Mouse (Mus musculus) layer of hippocampus, adult 9-11 months (tissue): ENCODE measurements around the gene Mpped2.

Source experiments
- DNase-seq: peaks from one replicate; pipeline ENCODE4 v3.0.0; 2022

Gene Mpped2

GRCm38 (mm10) chr2:106692783-106693701 lies at the start of gene Mpped2:
TSS of gene Mpped2 (plus strand) at chr2:106693269.
- peak; percentile 41 for DNase-seq

GRCm38 (mm10) chr2:106644782-106645181 lies 48.3 kb upstream of the Mpped2 start:
- no peak for DNase-seq

DNA sequence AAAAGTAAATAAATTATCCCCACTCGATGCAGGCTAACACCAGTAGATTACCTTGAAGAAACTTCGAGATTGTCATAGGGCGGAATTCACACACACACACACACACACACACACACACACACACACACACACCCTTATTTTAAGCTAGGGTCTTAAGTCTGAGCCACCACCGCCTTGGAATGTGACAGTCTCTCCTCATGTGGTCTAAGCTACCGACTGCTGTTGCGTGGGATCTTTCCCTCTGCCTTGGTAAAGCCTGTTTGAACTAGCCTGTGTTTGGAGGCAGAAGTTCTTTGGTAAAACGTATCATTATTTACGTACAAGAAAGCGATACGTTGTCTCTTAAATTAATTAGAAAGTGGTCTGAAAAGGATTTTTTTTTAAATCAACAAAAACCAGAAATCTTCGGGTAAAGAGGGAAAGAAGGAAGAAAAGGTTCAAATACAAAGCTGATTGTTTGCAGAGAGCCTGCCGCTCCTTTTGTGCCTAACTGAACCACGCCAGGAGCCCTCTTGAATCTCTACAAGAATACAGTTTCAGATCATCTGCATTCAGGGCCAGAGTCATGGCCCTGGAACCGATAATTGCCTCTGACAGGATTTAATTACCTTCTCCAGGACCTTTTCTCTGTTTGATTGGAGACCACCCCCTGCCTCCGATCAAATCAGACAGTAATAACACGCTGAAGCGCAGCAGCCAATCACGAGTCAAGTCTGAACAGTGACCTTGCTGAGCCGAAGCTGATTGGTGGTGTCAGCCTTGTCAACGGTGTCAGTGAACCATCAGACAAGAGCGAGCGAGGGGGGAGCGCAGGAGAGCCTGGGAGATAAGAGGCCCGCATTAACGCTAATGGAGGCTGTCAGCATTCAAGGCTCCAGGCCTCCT lies 43.1 kb upstream of the Mpped2 start:
- peak; percentile 95 for DNase-seq

DNA sequence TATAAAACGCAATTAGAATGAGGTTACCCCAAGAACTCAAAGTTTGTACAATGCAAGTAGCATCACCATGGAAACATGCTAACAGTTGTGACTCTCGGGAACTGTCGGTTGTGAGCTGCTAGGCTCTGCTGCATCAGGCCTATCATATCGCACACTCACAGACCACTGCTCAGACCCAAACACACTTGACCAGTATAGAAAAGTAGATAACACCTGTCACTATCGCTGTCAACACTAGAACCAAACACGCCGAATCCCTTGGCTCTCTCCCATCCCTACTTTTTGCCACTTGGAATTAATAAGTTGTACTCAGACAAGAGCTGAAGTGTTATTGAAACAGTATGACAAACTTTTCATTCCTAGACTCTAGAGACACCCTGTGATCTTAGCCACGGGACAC lies 40.9 kb upstream of the Mpped2 start:
- DNase-seq = no peak

DNA sequence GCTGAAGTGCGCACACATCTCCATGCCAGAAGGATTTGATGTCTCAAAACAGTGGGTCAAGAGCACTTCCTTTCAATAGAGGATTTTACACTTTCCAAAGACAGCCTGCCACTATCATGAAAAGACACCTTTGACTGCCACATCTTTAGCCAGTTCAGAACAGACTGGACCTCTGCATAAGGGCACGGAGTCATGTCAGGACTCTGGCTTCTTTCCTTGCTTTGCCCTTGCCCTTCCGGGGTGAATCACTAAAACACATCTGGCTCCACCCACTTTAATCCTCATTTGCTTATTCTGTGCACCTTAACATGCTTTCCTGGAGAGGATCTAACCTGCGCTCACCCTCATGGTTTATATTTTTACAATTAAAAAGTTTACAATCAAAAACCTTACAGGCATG lies 40.3 kb upstream of the Mpped2 start:
- DNase-seq = no peak

- DNase-seq = no peak
Observed at GRCm38 (mm10) chr2:106653261-106653660, 39.8 kb upstream of the Mpped2 start.

DNA sequence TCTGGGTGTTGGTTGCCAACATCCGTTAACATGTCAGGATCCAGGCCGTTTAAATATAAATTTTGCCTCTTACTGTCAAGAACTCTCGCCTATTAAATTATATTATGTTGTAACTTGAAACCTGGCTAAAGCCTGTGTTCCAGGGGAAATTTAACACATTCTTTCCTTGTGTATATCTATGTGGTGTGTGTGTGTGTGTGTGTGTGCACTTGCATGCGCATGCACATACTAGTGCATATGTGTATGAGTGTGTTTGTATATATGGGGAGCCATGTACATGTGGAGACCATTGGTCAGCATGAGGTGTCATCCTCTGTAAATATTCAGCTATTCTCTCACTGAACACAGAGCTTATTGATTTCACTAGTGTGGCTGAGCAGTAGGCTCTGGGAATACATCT lies 37.8 kb upstream of the Mpped2 start:
- no peak for DNase-seq

DNA sequence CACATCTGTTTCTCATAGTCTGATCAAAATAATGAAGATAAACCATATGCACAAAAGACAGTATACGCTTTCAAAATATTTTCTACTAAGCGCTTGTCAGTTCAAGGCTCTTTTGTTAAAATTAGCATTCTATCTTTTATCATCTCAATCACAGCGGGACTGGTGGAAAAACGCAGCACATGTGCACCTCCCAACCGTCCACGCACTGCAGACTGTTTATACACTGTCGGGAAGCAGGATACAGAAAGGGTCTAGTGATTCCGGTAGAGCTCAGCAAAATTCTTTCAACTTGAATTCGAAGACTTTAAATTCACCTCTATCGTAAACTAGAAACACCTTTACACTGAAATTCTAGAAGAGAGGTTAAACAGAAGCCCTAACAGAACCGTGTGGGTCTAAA lies 27.8 kb upstream of the Mpped2 start:
- no peak for DNase-seq

DNA sequence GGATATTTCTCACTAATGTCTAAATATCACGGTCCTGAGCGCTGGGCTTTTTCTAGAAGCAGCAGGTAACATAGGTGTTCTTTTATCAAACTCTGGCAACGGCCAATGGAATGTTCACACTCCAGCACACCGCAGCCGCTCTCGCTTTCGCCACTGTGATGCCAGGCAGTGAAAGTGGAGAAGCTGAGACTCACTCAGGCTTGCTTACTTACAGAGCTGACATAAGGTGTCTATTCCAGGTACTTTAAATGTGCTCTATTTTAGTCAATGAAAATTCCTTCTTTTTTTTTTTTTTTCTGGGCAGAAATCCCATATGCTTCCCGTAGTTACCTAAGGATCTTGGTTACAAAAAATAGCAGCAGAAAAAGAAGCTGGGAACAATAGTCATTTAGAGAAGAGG lies 18.8 kb upstream of the Mpped2 start:
- DNase-seq = no peak

GRCm38 (mm10) chr2:106677449-106677848 lies 15.6 kb upstream of the Mpped2 start:
- no peak for DNase-seq

- DNase-seq = no peak
Observed at GRCm38 (mm10) chr2:106679720-106680455, 13.2 kb upstream of the Mpped2 start.

DNA sequence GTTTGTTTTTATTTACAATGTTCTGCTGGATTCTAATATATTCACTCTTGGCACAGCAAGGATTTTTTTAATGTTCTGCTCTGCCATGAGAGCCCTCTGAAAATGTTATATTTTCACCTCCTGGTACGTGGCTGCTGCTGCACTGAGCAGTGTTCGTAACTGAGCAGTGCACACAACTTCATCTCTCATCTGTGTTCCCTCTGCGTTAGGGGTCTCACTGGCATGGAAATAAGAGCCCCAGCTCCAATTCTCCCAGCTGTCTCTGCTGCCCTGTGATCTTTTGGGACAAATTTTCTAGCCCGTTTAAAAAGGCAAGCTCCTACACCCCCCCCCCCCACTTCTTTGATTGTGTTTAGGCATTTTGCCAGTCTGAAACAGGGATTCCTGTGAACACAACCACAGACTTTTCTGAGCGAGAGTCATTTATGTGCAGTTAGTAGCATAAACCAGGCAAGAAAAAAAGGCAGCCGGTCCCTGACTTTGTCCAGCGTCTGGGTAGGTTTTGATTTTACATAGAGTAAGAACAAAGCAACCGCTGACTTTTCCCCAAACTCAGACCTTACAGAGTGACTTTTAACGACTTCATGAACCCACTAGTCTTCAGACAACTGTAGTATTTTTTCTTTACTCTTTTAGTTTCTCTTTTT lies 9.8 kb upstream of the Mpped2 start:
- no peak for DNase-seq

- no peak for DNase-seq
Observed at GRCm38 (mm10) chr2:106683832-106684231, 9.2 kb upstream of the Mpped2 start.

DNA sequence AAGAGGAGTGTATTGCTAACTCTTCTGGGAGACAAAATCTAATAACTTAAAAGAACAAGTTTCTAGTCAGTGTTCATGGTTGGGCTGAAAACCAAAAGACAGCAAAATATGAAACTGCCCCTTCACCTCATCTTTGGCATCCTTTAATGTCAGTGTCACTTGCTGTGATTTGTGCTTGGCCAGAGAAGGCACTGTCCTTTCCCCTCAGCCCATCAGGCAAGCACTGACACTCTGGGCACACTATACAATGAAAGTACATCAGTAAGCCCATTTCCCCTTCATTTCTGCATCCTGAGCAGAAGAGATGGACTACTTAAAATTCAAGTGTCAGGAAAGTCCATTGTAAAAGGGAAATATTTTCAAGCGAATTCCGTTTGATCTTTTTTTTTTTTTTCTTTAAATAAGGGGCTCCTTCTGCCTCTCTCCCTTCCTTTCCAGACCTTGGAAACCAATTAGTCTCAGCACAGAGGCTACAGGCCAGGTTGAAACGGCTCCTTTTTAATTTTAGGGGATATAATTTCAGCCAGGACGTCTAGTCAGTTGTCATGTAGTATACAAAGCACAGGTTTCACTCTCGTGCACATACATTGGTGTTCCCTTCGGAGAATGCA lies 1.2 kb upstream of the Mpped2 start:
- no peak for DNase-seq

GRCm38 (mm10) chr2:106692405-106692782 lies 675 bp upstream of the Mpped2 start:
- DNase-seq = no peak

DNA sequence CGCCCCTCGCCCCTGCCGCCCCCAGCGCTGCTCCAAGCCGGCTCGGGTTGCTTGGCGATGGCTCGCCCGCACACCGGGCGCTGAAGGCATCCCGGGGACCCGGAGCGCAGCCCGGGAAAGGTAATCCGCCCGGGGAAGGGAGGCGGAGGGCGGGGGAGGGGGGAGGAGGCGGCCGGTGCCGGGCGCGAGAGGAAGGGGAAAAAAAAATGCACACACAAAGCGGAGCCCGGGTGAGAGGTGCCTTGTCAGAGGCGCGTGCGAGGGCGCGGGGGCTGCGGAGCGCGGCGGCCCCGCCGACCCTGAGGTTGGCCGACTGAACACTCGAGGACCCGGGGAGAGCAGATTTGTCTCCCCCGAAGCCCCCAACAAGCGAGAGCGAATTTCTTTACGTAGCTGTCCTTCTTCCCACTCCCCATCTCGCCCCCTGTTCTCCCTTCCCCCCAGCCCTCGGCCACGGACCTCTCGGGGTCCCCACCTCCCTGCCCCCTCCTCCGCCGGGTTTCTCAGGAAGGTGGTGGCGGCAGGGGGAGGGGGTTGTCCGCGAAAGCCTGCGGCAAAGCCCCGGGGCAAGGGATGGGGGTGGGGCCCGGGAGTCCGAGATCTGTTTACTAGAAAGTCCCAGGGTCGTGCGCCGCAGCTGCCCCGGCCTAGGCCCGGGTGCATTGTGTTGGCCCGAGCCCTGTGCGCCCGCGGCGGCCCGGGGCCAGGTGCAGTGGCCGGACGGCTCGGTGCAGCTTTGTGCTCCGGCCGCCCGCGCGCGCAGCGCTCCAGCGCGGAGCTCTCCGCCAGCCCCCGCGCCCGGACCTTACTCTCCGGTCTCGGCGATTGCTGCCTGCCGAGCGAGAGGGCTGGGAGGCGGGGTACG lies 865 bp downstream of the Mpped2 start:
- DNase-seq = no peak

DNA sequence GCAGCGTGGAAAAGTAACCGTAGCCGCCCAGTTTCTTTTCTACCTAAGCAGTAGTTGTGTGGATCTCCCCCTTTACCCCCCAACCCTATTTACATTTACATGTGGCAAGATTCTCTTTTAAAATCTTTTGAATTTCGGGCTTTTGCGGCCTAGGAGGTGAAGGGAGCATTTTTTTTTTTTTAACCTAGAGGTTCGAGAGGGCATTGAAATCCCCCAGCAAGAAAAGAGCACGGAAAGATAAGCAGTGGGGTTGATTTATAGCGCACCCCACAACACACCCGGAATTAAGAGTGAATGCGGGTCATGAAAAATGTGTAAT lies 1.5 kb downstream of the Mpped2 start:
- DNase-seq = no peak

DNA sequence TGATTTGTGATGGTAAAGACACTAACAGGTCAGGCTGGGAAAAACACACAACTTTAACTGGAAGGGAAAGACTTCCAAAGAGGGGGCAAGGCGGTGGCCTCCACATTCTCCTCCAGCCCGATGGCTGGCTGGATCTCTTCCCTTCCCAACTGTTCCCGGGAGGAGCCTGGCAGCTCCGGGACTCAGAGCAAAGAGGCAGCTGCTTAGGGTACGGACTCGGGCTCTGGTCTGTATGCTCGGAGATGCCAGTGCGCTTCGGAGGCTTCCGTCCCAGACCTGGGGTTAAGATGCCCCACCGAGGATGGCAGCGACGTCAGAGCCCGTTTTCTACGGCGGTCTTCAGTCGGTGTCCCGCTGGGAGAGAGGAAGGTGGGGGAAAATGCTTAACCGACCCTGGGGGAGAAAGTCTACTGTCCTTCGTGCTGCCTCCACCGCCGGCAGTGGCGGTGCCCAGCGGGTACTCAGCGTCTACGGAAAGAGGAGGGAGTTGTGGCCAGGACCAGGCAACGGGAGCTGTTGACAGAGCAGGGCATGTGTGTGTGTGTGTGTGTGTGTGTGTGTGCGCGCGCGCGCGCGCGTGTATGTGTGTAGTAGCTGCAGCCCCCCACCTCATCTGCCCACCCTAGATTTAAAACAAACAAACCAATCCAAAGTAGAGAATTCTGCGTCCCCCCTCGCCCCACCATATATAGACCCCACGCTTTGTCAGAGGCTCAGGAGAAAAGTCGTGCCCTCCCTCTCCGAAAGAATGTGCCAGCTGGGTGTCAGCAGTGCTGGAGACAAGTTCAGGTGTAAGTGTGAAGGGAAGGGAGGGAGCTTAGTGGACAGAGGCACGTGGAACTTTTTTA lies 2.0 kb downstream of the Mpped2 start:
- no peak for DNase-seq

GRCm38 (mm10) chr2:106695734-106696022 lies 2.6 kb downstream of the Mpped2 start:
- no peak for DNase-seq

GRCm38 (mm10) chr2:106696372-106696771 lies 3.3 kb downstream of the Mpped2 start:
- no peak for DNase-seq

DNA sequence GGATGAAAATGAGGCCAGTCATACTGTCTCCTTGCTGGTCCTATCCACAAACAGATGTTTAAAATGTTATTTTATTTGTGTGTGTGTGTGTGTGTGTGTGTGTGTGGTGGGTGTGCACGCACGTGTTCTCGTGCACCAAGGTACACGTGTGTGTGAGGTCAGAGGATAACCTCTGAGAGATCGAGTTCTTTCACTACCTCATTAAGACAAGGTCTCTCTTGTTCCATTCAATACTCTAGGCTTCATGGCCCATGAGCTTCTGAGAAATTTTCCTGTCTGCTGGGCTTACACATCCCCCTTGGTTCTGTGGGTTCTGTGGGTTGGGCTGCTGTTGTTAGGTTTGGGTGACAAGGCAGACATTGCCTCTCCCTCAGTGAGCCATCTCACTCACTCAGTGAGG lies 12.6 kb downstream of the Mpped2 start:
- no peak for DNase-seq
